Mouse (Mus musculus) ZHBTc4 (cell line): ENCODE data around the gene Ugt1a5.
"Not testable (repeated sequence)": the region's sequence is repeated elsewhere in the genome, so short reads cannot be mapped to it uniquely, and the experiment has no call there.

Experiments used
- DNase-seq: peaks from one replicate; pipeline ENCODE4 v3.0.0-alpha.2; 2011; ENCODE audit warnings: low read depth, low spot score

Ugt1a5 gene

DNA sequence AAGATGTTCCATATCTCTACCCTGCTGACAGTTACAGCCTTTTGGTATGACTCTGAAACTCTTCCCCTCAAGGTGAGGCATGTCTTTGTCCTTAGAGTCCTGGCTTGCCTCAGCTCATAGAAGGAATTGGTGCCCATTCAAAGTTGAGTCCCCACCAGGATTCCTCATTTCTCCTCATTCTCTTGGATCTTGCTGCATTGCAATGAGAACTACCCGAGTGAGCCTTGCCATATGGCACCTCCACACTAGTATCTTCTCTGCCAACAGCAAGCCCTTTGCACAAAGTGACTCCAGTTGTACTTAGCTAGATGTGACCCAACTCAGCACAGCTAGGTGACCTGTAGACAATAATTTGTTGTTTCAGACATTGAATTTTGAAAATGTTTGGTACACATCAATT, 57.8 kb downstream of the Ugt1a5 start:
- no peak for DNase-seq

DNA sequence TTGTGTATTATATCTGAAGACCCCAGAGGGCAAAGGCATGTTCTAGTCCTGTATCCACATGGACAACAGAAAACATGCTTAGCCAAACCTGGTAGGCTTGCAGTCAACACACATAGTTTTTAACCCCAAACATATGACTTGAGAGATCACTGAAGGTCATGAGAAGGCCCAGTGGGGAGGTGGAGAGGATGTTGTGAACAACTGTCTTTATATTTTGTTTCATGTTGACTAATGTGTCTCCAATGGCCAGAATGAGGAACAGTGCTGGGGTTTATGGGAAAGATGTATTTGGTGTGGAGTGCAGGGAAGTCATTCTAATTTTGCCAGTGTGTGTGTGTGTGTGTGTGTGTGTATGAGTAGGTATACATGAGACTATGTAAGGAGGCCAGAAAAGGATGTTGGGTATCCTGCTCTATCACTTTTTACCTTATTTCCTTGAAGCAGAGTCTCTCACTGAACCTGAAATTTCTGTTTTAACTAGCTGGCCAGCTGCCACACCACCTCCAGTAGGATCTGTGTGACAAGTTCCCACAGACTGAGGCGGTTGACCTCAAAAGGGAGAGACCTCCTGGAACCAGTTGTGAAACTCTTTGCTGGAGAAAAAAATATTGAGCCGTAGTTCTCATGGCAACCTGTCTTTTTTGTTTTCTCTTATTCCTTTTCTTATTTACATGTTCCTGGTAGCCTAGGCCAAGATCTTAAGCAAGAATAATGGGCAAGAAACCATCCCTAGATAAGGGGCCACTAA, 58.4 kb downstream of the Ugt1a5 start:
- no peak for DNase-seq

DNA sequence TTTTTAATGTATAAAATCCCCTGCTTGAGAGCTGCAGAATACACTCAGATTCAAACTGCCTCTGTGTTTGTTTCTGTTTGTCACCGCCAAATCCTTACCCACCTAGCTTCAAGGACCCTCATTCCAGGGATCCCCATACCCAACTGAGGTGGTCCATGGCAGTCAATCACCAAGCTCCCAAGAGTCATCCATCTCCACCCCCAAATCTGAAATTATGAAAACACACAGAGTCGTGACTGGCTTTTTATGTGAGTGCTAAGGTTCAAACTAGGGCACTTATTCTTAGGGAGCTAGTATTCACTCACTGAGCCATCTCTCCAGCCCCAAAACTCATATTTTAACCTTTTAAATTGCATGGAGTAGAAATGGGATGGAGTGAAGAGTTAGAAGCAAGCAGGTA, 59.5 kb downstream of the Ugt1a5 start:
- DNase-seq, result not testable (repeated sequence)

DNA sequence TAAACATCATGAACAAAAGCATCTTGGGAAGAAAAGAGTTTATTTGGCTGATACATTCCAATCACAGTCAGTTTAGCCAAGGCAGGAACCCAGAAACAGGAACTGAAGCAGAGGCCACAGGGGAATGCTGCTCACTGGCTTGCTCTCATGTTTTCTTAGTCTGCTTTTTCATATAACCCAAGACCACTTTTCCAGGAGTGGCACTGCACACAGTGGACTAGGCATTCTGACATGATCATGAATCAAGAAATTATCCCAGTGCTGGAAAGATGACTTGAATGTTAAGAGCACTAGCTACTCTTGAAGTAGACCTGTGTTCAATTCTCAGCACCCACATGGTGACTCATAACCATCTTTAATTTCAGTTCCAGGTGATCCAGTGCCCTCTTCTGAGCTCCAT, 59.9 kb downstream of the Ugt1a5 start:
- DNase-seq, result no peak

DNA sequence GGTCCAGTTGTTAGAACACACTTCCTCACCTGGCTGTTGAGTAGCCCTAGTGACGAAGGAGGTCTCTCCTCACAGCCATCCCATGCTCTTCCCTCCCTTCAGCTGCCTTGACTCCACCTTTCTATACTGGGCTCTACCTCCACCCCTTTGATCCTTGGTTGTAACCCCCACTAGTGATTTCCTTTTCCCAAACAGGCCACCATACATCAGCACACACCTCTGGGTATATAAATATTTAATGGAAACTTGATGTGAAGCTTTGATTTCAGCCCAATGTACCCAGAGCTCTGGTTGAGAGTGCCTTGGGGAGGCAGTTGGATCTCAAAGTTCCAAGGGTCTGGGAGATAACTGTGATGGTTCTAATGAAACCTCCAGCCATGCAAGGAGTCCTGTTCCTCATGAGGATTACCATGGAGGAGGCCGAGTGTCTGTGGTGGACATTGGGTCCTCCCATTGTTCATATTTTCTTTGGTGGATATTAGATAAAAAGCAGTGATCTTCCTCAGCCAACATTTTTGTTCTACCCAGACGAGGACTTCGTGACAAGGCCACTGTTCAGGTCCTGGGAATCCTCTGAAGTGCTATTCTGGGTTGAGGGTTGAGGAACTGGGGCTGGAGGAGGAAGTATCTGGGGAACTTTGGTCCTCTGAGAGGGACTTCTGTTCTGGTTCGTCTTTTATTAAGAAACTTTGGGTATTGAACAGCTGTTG, 61.0 kb downstream of the Ugt1a5 start, which contains the start of gene Mroh2a:
Mroh2a (plus strand) TSS at position 317 of the 710 bp plus-strand sequence.
- DNase-seq, result no peak

DNA sequence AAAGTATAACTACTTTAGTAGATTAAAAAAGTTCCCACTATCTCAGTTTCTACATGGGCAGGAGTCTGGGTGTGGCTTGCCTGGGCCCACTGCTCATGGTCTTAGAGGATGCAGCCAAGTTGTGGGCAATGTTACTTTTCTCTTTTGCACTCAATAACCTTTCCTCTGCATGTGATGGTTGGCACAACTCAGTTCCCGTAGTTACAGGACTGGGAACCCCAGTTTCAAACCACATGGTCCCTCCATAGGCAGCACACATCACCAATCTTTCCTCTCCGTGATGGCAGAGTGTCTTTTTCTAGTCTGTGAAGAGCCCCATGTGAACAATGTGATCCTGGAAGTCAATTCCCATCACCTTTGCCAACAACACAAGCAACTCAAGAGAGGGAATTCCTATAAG, 61.7 kb downstream of the Ugt1a5 start:
- DNase-seq, result no peak

DNA sequence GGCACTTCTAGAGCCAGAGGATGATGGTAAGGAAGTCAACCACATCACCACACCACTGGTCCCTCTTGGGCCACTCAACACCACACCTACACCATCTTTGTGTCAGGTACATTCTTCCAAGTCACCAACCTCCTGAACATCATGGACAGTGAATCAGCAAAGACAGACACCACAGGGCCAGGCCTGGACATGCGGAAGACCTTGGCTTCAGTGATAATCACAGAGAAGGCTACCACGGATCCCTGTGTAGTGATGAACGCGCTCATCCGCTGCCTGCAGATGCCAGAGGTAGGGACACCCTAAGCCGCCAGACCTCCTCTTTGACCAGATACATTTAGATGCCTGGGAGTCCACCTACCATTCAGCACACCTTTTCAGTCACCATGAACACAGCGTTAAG, 62.3 kb downstream of the Ugt1a5 start:
- DNase-seq, result no peak

DNA sequence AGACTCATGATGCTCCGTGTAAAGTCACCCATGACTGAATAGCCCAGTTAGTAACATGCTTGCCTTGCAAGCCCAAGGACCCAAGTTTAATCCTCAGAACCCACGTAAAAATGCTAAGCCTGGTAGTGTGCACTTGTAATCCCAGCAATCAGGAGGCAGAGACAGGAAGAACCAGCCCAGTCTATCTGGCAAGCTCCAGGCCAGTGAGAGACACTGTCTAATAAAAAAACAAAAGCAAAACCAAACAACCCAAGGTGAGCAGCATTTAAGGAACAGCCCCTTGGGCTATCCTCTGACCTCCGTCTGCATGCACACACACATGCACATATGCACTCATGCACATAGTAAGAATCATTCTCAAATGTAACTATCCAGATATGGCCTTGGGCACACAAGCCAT, 63.8 kb downstream of the Ugt1a5 start:
- DNase-seq, result no peak

DNA sequence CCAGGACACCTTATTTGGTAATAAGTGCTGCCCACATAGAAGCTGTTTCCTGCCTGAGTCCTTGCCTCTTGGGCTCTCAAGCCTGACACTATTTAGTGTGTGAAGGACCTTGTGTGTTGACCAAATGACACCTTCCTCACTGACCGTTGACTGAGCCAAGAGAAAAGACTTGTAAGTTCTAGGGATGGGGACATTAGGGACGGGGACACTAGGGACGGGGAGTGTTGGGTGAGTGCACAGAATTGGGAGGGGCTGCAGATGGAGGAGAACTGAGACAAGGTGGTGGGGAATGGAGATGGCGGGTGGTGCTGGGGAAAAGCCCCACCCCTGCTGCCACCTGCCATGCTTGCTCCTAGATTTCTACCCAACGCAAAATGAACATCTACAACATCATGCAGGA, 64.2 kb downstream of the Ugt1a5 start:
- DNase-seq, result no peak

DNA sequence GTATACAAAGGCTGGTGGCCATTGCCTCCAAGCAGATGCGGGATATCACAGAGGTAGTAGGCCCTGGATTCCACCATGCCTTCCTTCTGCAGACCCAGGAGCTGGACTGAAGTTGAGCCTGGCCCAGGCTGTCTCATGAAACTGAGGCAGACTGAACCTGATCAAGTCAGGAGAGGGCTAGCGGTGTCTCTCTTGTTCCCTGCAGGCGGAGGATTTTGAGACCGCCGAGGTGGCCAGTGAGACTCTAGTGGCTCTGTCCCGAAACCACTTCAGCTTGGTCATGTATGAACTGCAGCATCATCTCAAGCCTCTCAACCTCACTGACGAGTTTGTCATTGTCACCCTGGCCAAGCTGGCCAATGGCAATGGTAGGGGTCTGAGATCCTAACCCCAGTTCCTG, 64.6 kb downstream of the Ugt1a5 start:
- no peak for DNase-seq

DNA sequence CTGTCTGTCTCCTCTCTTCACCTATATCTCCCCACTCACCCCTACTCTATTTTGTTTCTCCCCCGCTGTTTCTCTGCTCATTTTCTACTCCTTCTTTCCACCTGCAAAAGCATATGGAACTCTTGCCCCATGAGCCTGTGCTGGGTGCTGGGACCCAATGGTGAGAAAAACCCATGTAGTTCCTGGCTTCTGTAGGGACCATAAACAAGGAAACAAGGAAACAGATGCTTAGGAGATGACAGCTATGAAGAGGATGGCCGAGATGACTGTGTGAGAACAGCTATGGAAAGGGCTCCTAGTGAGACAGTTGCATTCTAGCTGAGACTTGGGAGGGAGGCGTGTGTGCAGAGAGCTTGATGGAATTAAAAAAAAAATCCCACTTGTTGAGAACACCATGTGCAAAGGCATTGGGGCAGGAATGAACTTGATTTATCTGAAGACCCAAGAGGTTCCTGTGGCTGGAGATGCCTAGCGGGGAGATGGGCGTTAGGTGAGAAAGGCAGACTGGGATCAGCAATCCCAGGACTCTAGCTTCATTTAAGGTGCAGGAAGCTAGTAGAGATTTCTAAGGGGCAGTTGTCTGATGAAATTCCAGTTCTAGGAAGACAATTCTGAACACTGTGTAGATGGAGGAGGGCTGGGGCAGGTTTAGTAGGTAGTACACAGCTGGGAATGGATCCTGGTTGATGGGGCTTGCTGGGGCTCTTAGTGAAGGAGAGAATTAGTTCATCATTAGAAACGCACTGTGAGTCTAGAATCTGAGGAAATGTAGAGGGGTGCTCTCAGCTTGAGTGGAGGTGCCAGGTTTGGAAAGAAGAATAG, 65.4 kb downstream of the Ugt1a5 start:
- no peak for DNase-seq

DNA sequence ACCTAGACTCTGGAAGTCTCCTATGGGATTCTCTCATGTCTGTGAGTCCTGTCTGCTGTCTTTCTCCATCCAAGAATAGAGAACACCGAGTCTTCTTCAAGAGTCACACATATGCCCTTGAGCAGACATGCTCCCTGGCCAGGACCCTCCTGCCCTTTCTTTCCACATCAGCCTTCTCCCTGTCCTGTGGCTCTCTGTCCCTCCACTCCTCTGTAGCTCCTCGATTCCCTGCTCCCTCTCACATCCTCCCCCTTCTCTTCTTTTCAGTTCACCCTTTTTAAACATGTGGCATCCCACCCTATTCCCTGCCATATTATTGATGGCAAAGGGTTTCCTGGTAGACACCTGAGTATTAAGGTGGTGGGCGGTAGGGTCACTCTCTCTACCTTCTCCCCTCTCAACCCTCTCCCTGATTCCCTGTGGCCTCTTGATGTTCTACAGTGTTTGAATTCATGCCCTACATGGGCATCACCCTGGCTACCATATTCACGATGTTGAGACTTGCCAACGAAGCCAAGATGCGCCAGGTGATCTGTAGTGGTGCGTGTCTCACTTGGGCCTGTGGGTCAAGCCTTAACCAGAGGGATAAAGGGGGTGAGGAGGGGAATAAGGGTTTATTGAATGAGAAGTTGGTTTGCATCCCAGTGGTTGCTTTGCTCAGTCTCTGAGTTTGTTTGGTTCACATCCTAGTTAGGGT, 66.1 kb downstream of the Ugt1a5 start:
- no peak for DNase-seq

DNA sequence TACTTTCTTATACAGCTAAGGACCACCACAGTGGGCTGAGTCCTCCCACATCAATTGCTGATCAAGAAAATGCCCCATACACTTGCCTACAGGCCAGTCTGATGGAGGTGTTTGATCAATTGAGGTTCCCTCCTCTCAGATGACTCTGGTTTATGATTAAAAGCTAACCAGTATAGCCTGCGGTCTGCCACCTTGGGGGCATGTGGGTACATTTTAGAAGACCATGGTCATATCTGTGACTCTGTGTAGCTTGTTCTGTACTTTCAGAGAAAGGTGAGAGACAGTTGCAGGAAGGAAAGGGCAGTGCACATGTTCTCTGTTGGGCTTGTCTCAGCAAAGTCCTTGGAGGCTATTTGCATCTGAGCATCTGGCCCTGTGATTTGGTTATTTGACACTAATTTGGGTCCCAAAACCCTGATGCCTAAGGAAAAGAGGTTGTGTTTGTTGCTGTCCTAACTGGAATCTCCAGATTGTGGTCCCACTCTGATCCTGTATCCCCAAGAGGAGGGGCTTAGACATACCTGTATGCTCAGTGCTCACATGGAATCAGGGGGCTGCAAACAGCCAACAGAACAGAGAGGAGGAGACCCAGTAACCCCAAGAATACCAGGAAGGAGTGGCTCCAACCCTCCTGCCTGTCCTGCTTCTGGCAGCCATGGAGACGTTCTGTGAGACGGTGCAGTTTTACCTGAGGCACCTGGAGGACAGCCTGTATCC, 67.0 kb downstream of the Ugt1a5 start:
- DNase-seq, result no peak

DNA sequence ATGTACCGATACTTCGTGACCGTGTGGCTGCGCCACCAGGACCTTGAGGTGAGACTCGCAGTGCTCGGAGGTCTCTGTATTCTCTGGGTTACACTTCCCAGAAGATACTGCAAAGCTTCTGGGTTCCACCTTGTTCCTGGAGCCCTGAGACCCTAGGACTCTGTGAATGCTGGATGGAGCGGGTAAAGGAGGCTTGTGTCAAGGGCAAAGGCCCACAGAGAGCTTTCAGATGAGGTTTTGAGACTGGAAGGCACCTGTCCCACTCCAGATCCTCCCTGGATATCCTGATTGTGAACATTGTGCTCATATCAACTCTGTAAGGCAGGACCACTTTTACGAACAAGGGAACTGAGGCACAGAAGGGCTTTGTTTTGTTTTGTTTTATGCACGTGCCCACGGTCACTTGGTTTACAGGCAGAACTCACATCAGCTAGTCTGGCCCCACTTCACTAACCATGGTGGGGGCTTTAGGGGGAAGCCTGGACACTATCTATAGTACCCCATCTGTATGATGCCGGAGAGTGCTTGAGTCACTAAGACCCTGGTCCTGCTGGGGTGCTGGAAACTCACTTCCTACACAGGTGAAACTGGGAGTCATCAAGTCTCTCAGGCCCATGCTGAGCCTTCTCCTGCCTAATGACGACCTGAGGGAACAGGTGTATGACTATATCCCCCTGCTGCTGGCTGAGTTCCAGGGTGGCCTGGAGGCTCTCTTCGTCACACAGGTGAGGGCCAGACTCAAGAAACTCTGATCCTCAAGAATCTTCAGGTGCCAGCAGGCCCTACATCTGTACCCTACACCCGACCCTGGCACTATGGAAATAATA, 67.8 kb downstream of the Ugt1a5 start:
- no peak for DNase-seq

DNA sequence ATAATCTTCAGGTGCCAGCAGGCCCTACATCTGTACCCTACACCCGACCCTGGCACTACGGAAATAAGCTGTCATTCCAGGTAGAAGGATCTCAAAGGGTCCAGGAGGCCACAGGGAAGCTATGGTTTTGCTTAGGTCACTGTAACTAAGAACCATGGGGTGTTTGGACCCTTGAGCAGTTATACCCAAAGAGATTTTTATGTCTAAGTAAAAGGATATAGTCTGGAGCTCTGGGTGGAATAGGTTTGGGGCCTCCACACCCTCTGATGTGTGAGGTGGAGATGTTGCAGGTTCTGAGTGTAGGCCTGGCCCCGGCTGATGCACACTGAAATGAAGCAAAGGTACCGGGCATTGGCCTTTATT, 68.4 kb downstream of the Ugt1a5 start:
- DNase-seq, result no peak

DNA sequence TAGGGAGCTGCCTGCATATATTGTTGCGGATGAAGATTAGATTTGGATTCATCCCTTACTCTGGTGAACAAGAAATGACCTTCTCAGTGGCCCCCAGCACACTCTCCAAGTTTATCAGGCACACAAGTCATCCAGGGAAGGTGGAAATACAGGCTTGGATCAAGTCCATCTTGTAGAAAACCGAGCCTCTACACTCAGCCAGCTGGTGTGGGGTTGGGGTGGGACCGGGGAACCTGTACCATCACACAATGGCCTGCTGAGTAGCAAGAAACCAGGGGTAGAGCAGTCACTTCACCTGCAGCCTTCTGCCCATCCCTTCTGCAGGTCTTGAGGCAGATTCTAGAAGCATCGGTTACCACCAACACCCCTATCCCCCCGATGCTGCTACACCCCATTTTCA, 68.8 kb downstream of the Ugt1a5 start:
- DNase-seq, result no peak

DNA sequence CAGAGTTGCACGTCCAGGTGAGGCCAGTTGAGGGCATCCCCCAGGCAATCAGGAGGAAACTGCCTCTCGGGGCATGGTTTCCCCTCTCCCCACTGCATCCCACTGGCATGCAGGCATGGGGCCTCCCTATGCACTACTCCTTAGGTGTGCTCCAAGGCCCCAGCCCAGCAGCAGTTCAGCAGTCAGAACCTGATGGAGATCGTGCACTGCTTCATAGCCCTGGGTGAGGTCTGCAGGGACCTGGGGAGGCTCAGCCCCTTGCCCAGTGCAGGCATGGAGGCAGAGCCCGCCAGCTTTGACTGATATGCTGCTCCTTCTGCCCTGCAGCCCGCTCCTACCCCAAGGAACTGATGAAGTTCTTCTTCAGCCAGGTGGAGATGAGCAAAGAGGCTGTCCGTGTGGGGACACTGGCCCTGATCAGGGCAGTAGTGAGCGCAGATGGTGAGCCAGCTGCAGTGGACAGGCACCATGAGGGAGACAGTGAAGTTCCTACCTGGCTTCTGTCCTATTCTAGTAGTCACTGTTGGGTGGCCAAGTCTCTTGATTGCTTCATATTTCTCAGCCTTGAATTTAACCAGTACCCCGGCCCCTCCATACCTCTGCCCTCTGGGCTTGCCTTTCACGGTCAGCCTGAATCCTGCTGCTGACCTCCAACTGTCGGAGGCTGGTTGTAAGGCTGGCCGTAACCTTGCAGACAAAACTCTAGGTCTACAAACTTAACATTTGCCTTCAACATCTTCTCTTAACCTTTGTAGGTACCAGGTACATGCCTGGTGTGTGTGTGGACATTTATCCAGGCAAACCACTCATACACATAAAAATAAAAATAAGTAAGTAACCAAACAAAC, 69.5 kb downstream of the Ugt1a5 start:
- no peak for DNase-seq

DNA sequence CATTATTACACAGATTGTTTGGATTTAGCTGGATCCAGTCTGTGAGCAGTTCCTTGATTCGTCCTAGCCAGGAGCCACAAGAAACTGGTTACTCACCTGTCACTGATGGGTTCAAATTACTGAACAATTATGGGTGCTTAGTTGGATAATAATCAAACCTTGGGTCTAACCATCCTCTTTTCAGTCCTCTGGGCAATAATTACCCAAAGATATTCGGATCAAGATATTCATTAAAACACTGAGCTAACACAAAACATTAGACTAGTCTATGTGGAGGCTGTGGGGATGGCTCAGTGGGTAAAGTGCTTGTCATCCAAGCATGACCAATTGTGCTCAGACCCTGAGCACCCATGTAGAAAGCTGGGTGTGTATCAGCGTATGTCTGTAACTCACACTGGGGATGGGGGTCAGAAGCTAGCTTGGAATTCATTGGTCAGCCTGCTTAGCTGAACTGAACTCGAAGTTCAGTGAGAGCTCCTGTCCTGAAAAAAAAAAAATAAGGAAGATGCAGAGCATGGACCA, 70.1 kb downstream of the Ugt1a5 start:
- DNase-seq, result no peak

DNA sequence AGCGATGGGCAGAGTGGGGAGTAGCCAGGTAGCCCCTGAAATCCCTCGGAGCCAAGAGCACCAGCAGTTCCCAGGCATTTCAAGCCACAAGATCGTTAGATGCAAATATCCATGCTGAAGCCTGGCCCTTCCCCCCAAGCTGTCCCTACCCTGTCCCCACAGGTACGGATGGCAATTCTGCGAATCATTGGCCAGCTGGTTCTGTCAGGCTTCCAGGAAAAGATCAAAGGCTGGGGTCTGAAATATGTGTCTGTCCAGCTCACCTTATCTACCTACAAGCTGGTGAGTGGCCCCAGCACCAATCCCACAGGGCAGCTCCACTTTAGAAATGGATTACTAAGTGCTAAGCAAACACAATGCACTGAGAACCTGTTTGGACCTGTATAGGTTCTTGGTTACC, 71.5 kb downstream of the Ugt1a5 start:
- no peak for DNase-seq
